Mouse (Mus musculus) kidney, adult 2 months (tissue): Measurements from ENCODE around the gene Mat2a.

Experiments used
- CTCF ChIP-seq: fragments of 200-500 bp; conservative IDR thresholded peaks from 2 replicates; pipeline ENCODE4 v1.5.1; 2011; ENCODE audit warnings: low read depth, mild to moderate bottlenecking, control low read depth, low read length, moderate library complexity, mixed read lengths; ENCODE audit not compliant: insufficient read depth, insufficient read length
- POLR2A ChIP-seq: fragments of 200-500 bp; IDR thresholded peaks from one replicate; pipeline ENCODE4 v1.6.1; 2011; ENCODE audit warnings: low read depth, low read length, control low read depth

DNA sequence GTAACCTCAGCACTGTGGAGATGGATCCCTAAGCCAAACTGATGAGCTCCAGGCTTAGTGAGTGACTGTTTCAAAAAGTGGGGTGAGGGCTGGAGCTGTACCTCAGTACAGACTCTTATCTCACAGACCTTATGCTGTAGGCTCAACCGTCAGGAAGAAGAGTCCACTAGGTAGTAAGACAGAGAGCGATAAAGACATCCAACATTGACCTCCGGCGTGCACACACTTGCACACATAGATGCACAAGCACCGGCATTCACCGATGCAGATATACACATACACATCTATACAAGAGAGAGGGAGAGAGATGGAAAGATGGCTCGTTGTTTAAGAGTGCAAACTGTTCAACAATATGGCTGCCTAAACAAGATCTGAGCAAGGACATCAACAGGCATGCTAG lies 55.4 kb downstream of the Mat2a start:
- TF ChIP-seq POLR2A (no peak), CTCF (no peak)
